Comparison of ENCODE assay signal across 8 mouse cellular contexts in the genomic region with DNA sequence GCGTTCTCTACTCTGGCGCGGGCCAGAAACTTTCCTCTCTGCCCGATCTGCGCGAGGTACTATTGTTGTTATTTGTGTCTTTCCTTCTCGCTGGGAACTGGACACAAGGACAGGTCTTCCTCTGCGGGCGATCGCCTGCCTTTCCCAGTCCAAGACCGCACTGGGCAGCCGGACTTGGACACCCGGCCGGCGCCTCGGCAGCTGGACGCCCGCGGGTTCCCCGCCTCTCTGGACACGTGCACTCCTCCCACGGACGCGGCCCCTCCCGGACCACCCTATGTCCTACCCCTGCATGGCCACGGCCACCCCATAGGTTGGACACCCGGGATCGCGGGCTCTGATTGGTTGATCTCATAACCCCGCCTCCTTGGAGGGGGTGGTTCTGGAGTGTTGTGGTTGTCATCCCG. TPM values are rescaled to one million over a fixed set of nuclear protein-coding genes. Genes with fewer than 3 reads are reported as not detected.
DNase-seq lines count a peak whose midpoint lies in the region; ATAC-seq lines count a peak whose summit lies in the region.

No protein-coding gene starts in this region.

- peak; percentile 74 for ATAC-seq in intestine, embryonic 16.5 days

- no peaks in the 10 kb centered on the region for H3K36me3 ChIP-seq in intestine, embryonic 16.5 days (ENCODE audit: control insufficient read depth, insufficient read depth, low read length)
- H3K36me3 ChIP-seq in midbrain, embryonic 10.5 days: no peaks in the 10 kb centered on the region

- peak overlapping the region; percentile 74 for H3K9ac ChIP-seq in intestine, embryonic 16.5 days (ENCODE audit: low read depth, low read length)

- H3K4me2 ChIP-seq in intestine, embryonic 16.5 days (ENCODE audit: low read depth, low read length): peak overlapping the region; percentile 99

- peaks cover 11% of the 10 kb centered on the region; the same call in 1 of the 2 replicates for H3K4me1 ChIP-seq in intestine, embryonic 16.5 days (ENCODE audit: control insufficient read depth, insufficient read depth, low read length)
- peaks cover 35% of the 10 kb centered on the region for H3K4me1 ChIP-seq in midbrain, embryonic 10.5 days

- 1% methylated on average over 31 of the region's 31 CpGs for WGBS in intestine, embryonic 16.5 days
- 2% methylated on average over 31 of the region's 31 CpGs for WGBS in midbrain, embryonic 10.5 days

- H3K27me3 ChIP-seq in intestine, embryonic 16.5 days (replicated peaks; ENCODE audit: control insufficient read depth, insufficient read depth, low read length): peaks cover 18% of the 10 kb centered on the region
- peaks cover 22% of the 10 kb centered on the region for H3K27me3 ChIP-seq in midbrain, embryonic 10.5 days (ENCODE audit: low read depth, poor library complexity, severe bottlenecking)

- peak; percentile 69 for DNase-seq in adrenal gland, postnatal 25 days
- DNase-seq in embryo, embryonic 9.5 days (ENCODE audit: extremely low spot score): peak; percentile 73
- DNase-seq in gastrocnemius, postnatal 4 days (ENCODE audit: low spot score in 2 of 2): peak; percentile 80 to 88
- peak; percentile 82 to 91 for DNase-seq in left cerebral cortex, adult 9 months (ENCODE audit: low spot score in 2 of 2)
- DNase-seq in midbrain, embryonic 10.5 days (ENCODE audit: low spot score): peak; percentile 75
- peak; percentile 78 for DNase-seq in right cerebral cortex, postnatal 4 days
- no peak for DNase-seq in spleen, postnatal 14 days (ENCODE audit: low spot score in 2 of 2)

- H3K4me3 ChIP-seq in intestine, embryonic 16.5 days (ENCODE audit: low read length): peak overlapping the region; percentile 69
- peak overlapping the region; percentile 85 for H3K4me3 ChIP-seq in midbrain, embryonic 10.5 days

- H3K27ac ChIP-seq in intestine, embryonic 16.5 days (ENCODE audit: low read length): no peak overlapping the region
- H3K27ac ChIP-seq in midbrain, embryonic 10.5 days (replicated peaks): peak overlapping the region; percentile 88

- no peaks in the 10 kb centered on the region for H3K9me3 ChIP-seq in intestine, embryonic 16.5 days (ENCODE audit: control insufficient read depth, low read length)
- no peaks in the 10 kb centered on the region for H3K9me3 ChIP-seq in midbrain, embryonic 10.5 days (replicated peaks)

RNA-seq across cellular contexts. Expression of a gene that starts 0.9 kb away (rescaled TPM):
- 4.9 and 5.3 TPM in 2 replicates for total RNA-seq in adrenal gland, postnatal 25 days (2021)
- 10 to 100 TPM; 14.3 to 17.3 TPM for total RNA-seq in gastrocnemius, postnatal 4 days (2021)
- polyA plus RNA-seq in intestine, embryonic 16.5 days (2015; fragmentation: Nextera tagmentation; extraction: Ambion mirVana): 4.0 and 4.4 TPM in 2 replicates
- 9.7 and 14.4 TPM in 2 replicates for polyA plus RNA-seq in midbrain, embryonic 10.5 days (2016; fragmentation: Nextera tagmentation; extraction: Ambion mirVana)

Comparison
In these comparisons a context has a peak if more than half of its experiments do, and no peak if none do; other contexts are left out.
1. DNase-seq: peak in adrenal gland, postnatal 25 days (single experiment), embryo, embryonic 9.5 days (single experiment), gastrocnemius, postnatal 4 days (2 of 2), left cerebral cortex, adult 9 months (2 of 2), midbrain, embryonic 10.5 days (single experiment) and right cerebral cortex, postnatal 4 days (single experiment); none in spleen, postnatal 14 days (0 of 2).